Mouse (Mus musculus): ENCODE data around the gene B9d1.

The B9d1 gene

DNA sequence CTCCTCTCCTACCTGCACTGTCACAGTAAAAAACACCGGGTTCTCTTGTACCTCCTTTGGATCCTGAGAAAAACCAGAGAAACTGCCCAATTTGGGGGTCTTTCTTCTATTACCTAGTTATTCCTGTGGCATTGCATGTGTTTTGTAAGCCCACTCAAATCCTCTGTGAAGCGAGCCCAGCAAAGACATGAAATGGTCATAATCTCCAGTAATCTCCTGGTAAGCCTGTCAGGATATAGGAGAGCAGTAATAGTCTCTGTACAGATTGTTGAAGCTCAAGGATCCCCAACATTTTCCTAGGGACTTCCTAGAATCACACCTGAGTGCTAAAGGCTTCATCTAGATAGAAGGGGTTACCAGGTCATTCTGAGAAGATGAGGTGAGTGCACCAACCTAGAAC, 36.2 kb downstream of the B9d1 start:
- DNase-seq (ENCODE audit: low spot score), result no peak

GRCm38 (mm10) chr11:61545586-61545985, 40.6 kb downstream of the B9d1 start:
- DNase-seq (ENCODE audit: low spot score), result no peak

- DNase-seq (ENCODE audit: low spot score), result no peak
Measured at GRCm38 (mm10) chr11:61546452-61546851, 41.5 kb downstream of the B9d1 start.

GRCm38 (mm10) chr11:61547710-61548109, 42.8 kb downstream of the B9d1 start:
- no peak for DNase-seq (ENCODE audit: low spot score)

- no peak for DNase-seq (ENCODE audit: low spot score)
Measured at GRCm38 (mm10) chr11:61550631-61551030, 45.7 kb downstream of the B9d1 start.

GRCm38 (mm10) chr11:61553015-61553754, 48.2 kb downstream of the B9d1 start:
- DNase-seq (ENCODE audit: low spot score), result no peak

GRCm38 (mm10) chr11:61559572-61559971, 54.6 kb downstream of the B9d1 start:
- DNase-seq (ENCODE audit: low spot score), result no peak

DNA sequence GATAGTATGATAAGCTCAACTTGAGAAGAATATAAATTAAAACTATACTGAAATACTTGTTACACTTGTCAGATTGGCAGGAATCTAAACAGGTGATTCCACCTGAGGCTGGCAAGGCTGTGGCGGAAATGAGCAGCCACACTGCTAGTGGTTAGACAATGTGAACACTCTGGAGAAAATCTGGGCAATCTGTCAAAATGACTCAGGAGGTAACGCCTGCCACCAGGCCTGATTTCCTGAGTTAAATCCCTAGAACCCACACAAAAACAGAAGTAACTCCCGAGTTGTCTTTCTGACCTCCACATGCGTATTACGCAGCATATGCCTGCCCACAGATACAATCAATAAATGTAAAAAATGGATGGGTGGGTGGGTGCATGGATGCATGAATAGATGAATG, 57.5 kb downstream of the B9d1 start:
- DNase-seq (ENCODE audit: low spot score), result no peak

All from ovary, postnatal 14 days (tissue).